Mouse (Mus musculus) stomach, adult 2 months (tissue): ENCODE measurements around the gene Chst15. TPM values are rescaled to one million over a fixed set of nuclear protein-coding genes. Genes with fewer than 3 reads are reported as not detected.

Experiments used
- polyA plus RNA-seq: library from polyadenylated mRNA; depleted of rRNA; stranded (reverse); fragments of >200 nt; gene quantifications from 2 replicates; pipeline ENCODE4 v1.2.3, GENCODE M21; 2012; rRNA removed

Gene Chst15
- polyA plus RNA-seq: 2.9 and 4.0 TPM in 2 replicates

DNA sequence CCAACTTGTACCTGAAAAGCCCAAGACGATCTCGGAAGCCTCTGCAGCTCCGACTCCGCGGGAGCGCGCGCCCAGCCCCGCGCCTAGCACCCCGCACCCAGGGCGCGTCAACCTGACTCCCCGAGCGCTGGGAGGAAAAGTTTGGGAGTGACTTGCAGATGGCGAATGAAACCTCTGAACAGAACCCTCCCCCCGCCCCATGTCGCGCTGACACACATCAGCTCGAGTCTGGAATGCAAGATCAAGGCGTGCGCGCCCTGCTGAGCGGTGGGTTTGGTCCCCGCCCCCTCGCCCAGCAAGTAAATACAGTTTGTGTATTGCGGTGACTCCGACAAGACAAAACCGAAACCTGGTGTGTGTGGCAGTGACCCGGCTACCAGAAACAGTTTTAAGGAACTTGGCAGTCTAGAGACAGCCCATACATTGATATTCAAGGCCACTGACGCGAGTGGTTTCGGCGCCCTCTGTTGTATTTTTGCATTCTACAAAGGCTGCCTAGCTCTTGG, at the start of gene Chst15:
Gene Chst15, minus strand, starts transcription at position 193 of the 506 bp plus-strand sequence.

Other genes with a start within 250 kb of the Chst15 start
- gene Cpxm2, start 162.5 kb downstream of the Chst15 start, polyA plus RNA-seq: 6.3 and 7.0 TPM in 2 replicates